Mouse (Mus musculus) G1E-ER4 (cell line): ENCODE measurements around the gene Slc18a3. TPM values are rescaled to one million over a fixed set of nuclear protein-coding genes. Genes with fewer than 3 reads are reported as not detected.

Experiments used
- GATA1 ChIP-seq: IDR thresholded peaks from one replicate; pipeline ENCODE4 v1.8.0; 2012; ENCODE audit warnings: low read length, inconsistent platforms
- polyA plus RNA-seq: library from polyadenylated mRNA; stranded (reverse); fragments of >175 nt; gene quantifications from 2 replicates; pipeline ENCODE4 v1.2.3, GENCODE M21; 2012

The Slc18a3 gene
- polyA plus RNA-seq, 1 experiment: not detected

DNA sequence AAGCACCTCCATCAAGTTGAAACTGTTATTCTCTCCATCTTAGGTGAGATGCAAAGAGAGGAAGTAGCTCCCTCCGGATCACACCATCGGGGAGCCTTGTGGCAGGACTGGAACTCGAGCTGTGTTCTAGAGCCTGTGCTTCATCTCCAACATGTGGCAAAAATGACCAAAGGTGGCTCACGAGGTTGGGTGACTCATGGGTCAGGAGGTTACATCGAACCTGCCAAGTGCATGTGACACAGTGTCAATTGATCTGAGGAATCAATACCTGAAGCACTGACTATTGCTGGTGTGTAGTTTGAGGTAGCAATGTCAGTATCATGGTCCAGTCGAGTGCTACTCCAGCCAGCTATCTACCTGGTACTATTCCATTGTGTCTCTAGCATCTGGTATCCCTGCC, 11.9 kb upstream of the Slc18a3 start:
- TF ChIP-seq GATA1: no peak

DNA sequence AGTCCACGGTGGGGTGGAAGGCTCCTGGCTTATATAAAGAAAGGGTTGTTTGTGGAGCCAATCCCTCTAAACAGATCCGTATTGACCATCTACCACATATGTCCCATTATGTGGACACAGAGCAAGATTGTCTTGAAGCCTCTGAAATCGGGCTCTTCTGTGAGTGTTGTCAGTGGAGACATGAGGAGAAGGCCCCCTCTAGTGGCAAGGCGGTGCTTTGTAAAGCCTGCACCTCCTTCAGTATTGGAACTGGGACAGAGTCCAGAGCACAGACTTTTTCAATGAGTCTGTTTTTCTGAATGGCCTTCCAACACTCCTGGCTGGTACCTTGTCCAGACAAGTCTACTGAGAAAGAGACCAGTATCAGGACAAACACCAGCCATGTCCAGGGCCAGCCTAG, 8.3 kb upstream of the Slc18a3 start:
- TF ChIP-seq GATA1: no peak

DNA sequence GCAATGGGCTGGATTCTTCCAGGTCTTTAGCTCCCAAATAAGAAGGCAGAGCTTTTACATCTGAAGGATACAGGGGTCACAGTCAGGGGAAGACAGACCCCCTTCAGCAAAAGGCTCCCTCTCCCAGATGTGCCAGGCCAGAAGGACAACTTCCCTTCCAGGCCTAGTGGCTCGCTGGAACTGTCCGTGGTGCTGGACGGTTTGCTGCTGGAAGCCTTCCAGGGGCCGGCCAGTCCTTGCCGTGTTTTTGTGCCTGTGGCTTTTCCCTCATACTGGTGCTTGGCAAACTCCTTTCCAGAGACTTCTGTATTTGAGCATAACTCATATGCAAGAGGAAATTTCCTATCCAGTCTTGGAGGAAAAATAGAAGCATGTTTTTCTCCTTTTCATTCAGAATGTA, 3.0 kb upstream of the Slc18a3 start:
- TF ChIP-seq GATA1: no peak

DNA sequence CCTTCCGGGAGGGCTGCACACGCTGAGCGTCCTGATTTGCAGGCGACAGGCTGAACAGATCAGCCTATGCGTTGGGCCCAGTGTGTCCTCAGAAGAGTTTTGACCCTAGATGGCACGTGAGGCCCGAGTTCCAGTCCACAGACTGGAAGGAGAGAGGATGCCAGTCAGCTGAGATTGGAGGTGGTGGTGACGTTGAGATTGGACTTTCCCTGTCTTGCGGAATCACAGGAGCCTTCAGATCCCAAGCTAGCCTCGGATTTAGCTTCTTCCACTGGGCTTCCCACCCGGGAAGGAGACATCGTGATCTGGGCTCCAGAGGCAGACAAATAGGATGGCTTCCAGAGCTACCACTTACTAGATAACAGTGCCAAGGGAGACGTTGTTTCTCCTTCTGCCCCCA, 1.2 kb upstream of the Slc18a3 start, which contains the start of gene Chat:
Chat (minus strand) TSS at position 101 of the 400 bp plus-strand sequence.
- no peak for TF ChIP-seq GATA1

DNA sequence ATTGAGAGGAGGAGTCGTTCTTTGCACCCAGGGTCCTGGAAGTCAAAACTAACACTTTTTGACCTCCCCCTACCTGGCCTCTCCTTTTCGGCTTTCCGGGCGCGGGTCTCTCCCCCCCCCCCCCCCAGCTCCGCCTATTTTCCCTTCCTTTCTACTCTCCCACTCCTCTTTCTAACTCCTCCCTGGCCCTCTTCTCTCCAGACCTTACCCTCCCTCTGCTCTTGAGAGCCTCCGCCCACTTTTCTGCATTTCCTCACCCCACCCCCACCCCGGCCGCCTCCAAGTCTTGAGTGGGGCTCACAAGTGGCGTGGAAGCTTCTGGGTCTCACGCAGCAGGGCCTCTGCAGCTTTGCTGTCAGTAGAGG, 838 bp upstream of the Slc18a3 start:
- no peak for TF ChIP-seq GATA1

DNA sequence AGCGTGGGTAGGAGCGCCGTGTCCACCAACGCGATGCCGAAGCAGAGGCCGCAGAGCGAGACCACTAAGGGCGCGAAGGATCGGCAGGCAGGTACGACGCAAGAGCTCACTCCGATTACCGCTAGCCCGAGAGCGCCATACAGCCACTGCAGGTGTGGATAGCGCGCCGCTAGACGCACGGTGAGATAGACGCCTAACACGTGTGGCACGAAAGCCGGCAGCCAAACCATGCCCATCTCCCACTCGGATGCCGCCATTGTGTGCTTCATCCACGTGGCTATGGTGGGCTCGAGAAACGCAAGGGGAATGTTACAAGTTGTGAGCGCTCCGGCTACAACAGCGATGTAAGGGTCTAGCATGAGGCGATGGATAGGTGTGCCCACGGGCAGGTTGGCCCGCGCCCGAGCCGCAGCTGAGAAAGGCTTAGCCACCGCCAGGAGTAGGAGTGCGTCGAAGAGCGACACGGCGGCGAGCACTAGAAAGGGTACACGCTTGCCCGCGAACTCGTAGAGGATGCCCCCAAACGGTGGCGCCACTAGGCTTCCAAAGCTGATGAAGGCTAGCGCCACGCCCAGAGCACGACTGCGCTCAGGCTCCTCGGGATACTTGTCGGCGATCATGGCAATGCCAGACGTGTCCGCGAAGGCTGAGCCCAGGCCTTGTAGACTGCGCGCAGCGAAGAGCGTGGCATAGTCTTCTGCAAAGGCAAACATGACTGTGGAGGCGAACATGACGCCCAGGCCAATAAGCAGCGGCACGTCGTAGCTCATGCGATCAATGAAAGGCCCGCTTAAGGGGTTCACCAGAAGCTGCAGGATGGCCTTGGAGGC, 1.2 kb downstream of the Slc18a3 start:
- no peak for TF ChIP-seq GATA1

DNA sequence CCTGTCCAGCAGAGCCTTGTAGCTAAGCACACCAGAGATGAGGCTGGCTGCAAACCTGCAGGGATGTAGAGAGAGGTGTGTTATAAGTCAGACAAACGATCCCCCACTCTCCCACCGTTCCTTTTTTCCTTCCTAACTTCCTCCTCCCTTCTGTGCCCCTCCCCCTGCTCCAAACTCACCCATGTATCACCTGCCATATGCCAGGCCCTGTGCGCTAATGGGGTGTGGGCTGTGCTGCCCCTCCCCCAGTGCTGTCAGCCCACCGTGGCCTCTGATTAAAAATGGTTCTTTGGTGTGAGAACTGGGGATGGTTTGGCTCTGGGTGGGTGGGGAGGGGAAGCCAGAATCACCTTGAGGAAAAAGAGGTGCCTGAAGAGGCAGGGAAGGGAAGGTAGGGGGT, 12.1 kb downstream of the Slc18a3 start:
- no peak for TF ChIP-seq GATA1

DNA sequence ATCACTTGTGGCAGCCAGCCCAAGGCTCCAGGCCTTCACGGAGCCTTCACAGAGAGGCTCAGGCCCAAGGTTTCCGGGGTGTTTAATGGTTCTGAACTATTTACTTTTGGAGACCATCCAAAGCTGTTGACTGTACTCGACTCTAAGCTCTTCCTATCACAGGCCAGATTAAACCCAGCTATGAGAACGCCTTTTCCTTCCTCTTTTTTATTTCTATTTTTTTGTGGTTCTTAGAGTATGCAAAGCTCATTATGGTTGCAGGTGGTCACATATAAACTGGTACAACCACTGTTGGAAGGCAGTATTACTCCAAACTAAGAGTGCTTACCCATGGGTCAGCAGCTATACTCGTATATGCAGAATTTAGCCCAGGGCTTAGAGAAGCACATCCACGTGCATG, 17.7 kb downstream of the Slc18a3 start:
- TF ChIP-seq GATA1: no peak

DNA sequence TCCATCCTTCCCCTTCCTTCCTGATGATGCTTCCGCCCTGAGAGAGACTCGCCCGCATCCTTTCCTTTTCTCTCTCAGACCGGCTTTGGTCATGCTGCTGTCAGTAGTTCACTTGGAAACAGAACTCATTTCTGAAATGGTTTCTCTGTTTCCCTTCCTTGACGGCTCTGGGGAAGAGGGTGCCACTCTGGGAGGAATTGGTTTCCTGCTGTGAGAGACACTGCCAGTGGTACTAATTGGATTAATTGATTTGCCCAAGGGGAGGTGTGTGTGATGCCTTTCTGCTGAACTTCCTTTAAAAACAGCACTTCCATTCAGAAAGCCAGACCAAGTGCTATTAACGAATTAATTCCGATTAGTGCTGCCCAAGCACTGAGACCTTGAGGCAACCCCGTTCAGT, 21.2 kb downstream of the Slc18a3 start:
- TF ChIP-seq GATA1: no peak

DNA sequence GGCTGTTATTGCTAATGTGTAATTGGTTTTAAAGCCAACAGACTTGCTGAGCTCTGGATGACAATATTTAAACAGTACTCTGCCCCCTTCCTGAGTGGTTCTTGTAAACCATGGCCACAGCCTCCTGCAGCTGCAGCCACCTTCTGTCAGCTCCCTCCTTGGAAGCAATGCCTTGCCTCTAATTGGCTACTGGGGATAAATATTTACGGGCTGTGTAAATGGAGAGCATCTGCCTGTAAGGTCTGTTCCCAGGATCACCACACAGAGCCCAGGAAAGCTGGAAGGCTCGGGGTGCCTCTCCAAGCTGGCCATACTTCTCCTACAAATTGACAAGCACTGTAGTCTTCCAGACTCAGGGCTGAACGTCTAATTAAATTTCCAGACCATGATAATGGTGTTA, 24.9 kb downstream of the Slc18a3 start:
- no peak for TF ChIP-seq GATA1

DNA sequence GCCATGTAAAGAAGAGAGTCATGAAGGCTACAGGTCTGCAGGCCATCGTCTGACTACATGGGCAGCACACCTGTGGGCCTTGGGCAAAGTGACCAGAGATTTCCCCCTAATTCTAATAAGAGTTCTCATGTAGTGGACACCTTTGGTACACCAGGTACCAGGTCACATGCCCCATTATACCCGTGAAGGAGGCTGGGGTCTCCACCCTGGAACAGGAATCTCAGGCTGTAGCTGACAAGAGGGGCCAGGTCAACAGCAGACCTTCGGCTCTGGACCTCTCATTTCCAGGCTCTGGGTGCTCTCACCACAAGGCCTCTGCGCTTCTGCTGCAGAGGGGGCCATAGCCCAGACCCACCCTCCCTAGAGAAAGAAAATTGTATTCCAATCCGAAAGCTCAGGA, 25.3 kb downstream of the Slc18a3 start:
- no peak for TF ChIP-seq GATA1

DNA sequence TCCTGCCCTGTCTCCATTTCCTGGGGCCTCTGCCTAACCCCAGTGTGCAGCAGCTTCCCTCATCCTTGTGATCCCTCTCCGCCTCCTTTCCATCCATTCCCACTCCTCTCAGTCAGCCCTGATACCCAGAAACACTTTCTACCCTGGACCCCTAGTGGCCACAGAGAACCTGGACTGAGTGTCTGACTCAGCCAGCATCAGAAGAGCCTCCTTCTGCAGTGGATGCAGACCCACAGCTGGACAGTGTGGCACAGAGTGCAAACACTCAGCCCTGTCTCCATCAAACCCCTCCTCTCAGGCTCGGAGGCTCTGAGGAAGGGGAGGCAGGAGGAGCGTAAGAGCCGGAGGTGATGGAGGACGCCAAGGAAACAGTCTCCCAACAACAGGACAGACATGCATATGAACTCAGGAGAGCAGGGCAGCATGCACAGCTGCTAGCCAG, 27.3 kb downstream of the Slc18a3 start:
- TF ChIP-seq GATA1: no peak

DNA sequence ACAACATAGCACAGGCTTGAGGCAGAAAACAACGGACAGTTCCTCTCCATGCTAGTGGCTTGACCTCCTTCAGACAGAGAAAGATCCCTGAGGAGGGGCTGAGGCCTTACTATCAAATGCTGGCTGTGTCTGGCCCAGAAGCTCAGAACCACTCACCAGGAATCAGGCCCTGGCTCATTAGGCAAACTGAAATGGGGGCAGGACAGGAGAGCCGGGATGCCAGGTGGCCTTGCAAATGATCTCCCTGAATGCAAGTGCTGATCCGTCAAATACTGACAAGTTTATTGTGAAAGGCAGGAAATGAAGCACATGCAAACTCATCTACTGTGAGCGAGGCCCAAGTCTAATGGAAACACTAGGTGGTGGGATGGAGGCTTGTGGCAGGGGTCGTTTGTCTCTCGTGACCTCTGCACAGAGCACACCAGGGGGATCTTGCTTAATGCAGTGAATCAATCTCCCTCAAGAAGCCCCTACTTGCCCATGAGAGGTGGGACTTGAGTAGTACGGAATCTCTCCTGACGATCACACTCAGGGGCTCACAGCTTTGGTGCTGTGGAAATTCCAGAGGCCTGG, 35.5 kb downstream of the Slc18a3 start:
- no peak for TF ChIP-seq GATA1

DNA sequence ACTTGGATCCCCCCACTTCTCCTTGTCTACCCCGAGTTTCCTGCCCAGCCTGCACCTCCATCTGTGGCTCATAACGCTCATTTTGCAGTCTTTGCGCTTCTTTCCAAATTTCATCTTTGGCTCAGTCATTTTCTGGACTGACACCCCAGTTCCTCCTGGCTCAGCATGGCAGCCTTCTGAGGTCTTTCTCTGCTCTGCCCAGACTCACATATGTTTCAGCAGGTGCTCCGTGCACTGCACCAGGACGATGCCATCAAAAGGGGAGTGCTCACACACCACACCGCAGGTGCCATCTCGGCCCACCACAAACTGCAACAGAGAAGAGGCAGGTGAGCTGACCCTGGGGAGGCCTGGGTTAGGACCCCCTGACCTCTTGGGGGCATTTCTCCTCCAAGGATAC, 40.7 kb downstream of the Slc18a3 start:
- no peak for TF ChIP-seq GATA1

DNA sequence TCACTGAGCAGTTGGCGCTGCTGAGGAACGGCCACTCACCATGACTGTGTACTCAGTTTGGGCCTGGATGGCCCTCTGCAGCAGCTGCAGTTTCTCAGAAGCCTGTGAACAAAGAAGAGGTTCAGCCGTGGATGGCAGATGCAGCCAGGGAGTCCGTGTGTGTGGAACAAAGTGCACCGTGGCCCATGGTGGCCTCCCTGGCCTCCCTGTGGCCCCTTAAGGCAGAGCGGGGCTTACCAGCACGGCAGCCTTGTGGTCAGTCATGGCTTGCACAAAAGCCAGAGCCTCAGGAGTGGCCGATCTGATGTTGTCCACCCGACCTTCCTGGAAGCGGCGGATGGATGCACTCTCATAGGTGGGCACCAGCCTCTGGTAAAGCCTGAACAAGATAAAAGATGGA, 45.9 kb downstream of the Slc18a3 start:
- no peak for TF ChIP-seq GATA1

Other genes starting within 250 kb of the Slc18a3 start
- 0.08 and 0.13 TPM in 2 replicates for gene Ogdhl, start 142.8 kb downstream of the Slc18a3 start, polyA plus RNA-seq
- gene 1700024G13Rik, start 76.5 kb downstream of the Slc18a3 start, polyA plus RNA-seq: not detected in 2 replicates
- gene Chat, start 1.1 kb upstream of the Slc18a3 start, polyA plus RNA-seq: not detected in 2 replicates
- 2.7 and 3.1 TPM in 2 replicates for gene Ercc6, start 48.7 kb upstream of the Slc18a3 start, polyA plus RNA-seq
- not detected in 2 replicates for gene Prrxl1, start 134.6 kb upstream of the Slc18a3 start, polyA plus RNA-seq
- gene 3425401B19Rik, start 220.4 kb upstream of the Slc18a3 start, polyA plus RNA-seq: not detected in 2 replicates